Mouse (Mus musculus): Measurements from ENCODE around the gene Vmn1r36. TPM values are rescaled to one million over a fixed set of nuclear protein-coding genes. Genes with fewer than 3 reads are reported as not detected.
"Not testable (repeated sequence)": the region's sequence is repeated elsewhere in the genome, so short reads cannot be mapped to it uniquely, and the experiment has no call there.

Vmn1r36 gene
- total RNA-seq (2021), result not detected
- long read RNA-seq, result 0 reads

DNA sequence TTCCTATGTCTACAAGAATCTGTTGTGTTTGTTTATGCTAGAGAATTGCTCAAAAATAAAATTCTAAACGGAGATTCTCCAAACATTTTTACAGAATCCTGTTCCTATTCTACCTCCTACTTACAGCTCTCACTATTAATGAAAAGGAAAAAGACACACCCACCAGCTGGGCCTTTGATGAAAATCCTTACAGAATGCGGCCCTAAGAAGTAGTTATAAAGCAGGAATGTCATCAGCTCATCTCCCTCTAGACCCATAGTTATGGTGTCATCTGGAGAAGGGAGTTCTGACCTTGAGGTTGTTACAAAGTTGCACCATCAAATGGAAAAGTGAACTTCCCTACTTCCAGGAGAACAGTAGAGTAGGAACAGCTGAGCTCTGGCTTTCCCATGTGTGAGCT is at the start of gene Vmn1r36:
Gene Vmn1r36, minus strand, starts transcription at position 101 of the 400 bp plus-strand sequence.
- not testable (repeated sequence) for DNase-seq (ENCODE audit: low spot score in 2 of 2)

- DNase-seq (ENCODE audit: low spot score in 2 of 2), result not testable (repeated sequence)
Observed at GRCm38 (mm10) chr6:66729082-66729481, 10.1 kb upstream of the Vmn1r36 start, which contains the start of gene Vmn1r37. Gene Vmn1r37, plus strand, starts transcription at chr6:66729382.

DNA sequence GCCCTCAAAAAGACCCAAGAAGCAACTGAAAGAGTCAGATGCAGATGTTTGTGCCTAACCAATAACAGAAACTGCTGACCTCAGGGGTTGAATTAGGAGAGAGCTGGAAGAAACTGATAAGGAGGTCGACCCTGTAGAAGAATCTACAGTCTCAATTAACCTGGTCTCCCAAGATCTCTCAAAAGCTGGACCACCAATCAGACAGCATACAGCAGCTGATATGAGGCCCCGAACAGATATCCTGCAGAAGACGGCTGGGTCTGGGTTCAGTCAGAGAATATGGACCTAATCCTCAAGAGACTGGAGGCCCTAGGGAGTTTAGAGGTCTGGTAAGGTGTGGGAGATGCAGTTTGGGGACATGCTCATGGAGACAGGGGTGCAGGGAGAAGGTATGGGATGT is 5.1 kb downstream of the Vmn1r36 start:
- no peak for DNase-seq (ENCODE audit: low spot score in 2 of 2)

- no peak for DNase-seq (ENCODE audit: low spot score in 2 of 2)
Observed at GRCm38 (mm10) chr6:66708901-66709300, 10.1 kb downstream of the Vmn1r36 start.

DNA sequence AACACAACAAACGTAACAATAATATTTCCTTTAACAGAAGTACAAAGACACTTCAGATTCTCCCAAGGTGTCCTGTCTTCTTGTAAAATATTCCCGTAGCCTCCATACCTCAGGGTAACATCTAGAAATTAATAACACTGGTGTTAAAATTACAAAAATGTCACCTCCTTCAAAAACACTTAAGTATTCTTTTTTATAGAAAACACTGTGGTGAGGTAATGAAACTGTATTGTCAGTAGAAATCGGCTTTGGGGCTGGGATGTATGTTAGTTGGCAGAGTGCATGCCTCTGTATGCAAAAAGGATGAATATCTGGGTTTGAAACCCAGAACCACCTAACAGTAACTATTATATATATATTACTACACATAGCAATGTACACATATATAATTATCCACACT is 33.2 kb downstream of the Vmn1r36 start, which contains the start of gene Vmn1r35:
Gene Vmn1r35, minus strand, starts transcription at position 101 of the 400 bp plus-strand sequence.
- no peak for DNase-seq (ENCODE audit: low spot score in 2 of 2)

Other genes starting within 250 kb of the Vmn1r36 start
- gene Mad2l1, start 183.8 kb downstream of the Vmn1r36 start, total RNA-seq (2021), result 1 to 10 TPM; 9.3 to 9.7 TPM
- not detected for gene Vmn1r32, start 159.1 kb downstream of the Vmn1r36 start, total RNA-seq (2021)
- gene Vmn1r33, start 100.9 kb downstream of the Vmn1r36 start, total RNA-seq (2021), result not detected
- not detected for gene Vmn1r34, start 75.3 kb downstream of the Vmn1r36 start, total RNA-seq (2021)
- gene Vmn1r35, start 33.3 kb downstream of the Vmn1r36 start, total RNA-seq (2021), result not detected
- not detected for gene Vmn1r37, start 10.2 kb upstream of the Vmn1r36 start, total RNA-seq (2021)
- gene Vmn1r38, start 63.5 kb upstream of the Vmn1r36 start, total RNA-seq (2021), result not detected
- gene Vmn1r39, start 91.4 kb upstream of the Vmn1r36 start, total RNA-seq (2021), result not detected
- 10 to 100 TPM; 88.0 to 94.4 TPM for gene Gng12, start 177.2 kb upstream of the Vmn1r36 start, total RNA-seq (2021)

Data from layer of hippocampus, postnatal 10 days (tissue).